Mouse (Mus musculus): ENCODE results near the gene Tgfa.
A peak's percentile ranks its signal among the peaks of the same experiment; 100 is the strongest.

The Tgfa gene

GRCm38 (mm10) chr6:86186106-86186955, 8.7 kb upstream of the Tgfa start:
- no peak for DNase-seq (ENCODE audit: low spot score in 2 of 2)

GRCm38 (mm10) chr6:86188741-86189480, 6.1 kb upstream of the Tgfa start:
- no peak for DNase-seq (ENCODE audit: low spot score in 2 of 2)

GRCm38 (mm10) chr6:86190622-86191021, 4.4 kb upstream of the Tgfa start:
- DNase-seq (ENCODE audit: low spot score in 2 of 2), result no peak

GRCm38 (mm10) chr6:86192978-86193377, 2.0 kb upstream of the Tgfa start:
- DNase-seq (ENCODE audit: low spot score in 2 of 2), result no peak

- peak in 1 of 2 experiments; percentile 39 for DNase-seq (ENCODE audit: low spot score in 2 of 2)
These were observed 1.1 kb upstream of the Tgfa start for GRCm38 (mm10) chr6:86193879-86194278.

- DNase-seq (ENCODE audit: low spot score in 2 of 2), result no peak
These were observed 1.0 kb downstream of the Tgfa start for GRCm38 (mm10) chr6:86196034-86196433.

- DNase-seq (ENCODE audit: low spot score in 2 of 2), result no peak
These were observed 2.3 kb downstream of the Tgfa start for GRCm38 (mm10) chr6:86197150-86197862.

- no peak for DNase-seq (ENCODE audit: low spot score in 2 of 2)
These were observed 5.9 kb downstream of the Tgfa start for GRCm38 (mm10) chr6:86200934-86201333.

- DNase-seq (ENCODE audit: low spot score in 2 of 2), result no peak
These were observed 8.1 kb downstream of the Tgfa start for GRCm38 (mm10) chr6:86203101-86203500.

- no peak for DNase-seq (ENCODE audit: low spot score in 2 of 2)
These were observed 11.0 kb downstream of the Tgfa start for GRCm38 (mm10) chr6:86206014-86206413.

- no peak for DNase-seq (ENCODE audit: low spot score in 2 of 2)
These were observed 12.0 kb downstream of the Tgfa start for GRCm38 (mm10) chr6:86206985-86207384.

GRCm38 (mm10) chr6:86209133-86210016, 14.4 kb downstream of the Tgfa start:
- no peak for DNase-seq (ENCODE audit: low spot score in 2 of 2)

GRCm38 (mm10) chr6:86210017-86210408, 15.0 kb downstream of the Tgfa start:
- DNase-seq (ENCODE audit: low spot score in 2 of 2), result no peak

GRCm38 (mm10) chr6:86210619-86211018, 15.6 kb downstream of the Tgfa start:
- no peak for DNase-seq (ENCODE audit: low spot score in 2 of 2)

- DNase-seq (ENCODE audit: low spot score in 2 of 2), result no peak
These were observed 16.2 kb downstream of the Tgfa start for GRCm38 (mm10) chr6:86211081-86211763.

- no peak for DNase-seq (ENCODE audit: low spot score in 2 of 2)
These were observed 18.0 kb downstream of the Tgfa start for GRCm38 (mm10) chr6:86212871-86213640.

- no peak for DNase-seq (ENCODE audit: low spot score in 2 of 2)
These were observed 23.0 kb downstream of the Tgfa start for GRCm38 (mm10) chr6:86218066-86218465.

GRCm38 (mm10) chr6:86218739-86219138, 23.7 kb downstream of the Tgfa start:
- DNase-seq (ENCODE audit: low spot score in 2 of 2), result no peak

GRCm38 (mm10) chr6:86219494-86219893, 24.5 kb downstream of the Tgfa start:
- DNase-seq (ENCODE audit: low spot score in 2 of 2), result no peak

- DNase-seq (ENCODE audit: low spot score in 2 of 2), result no peak
These were observed 25.1 kb downstream of the Tgfa start for GRCm38 (mm10) chr6:86220171-86220570.
